Mouse (Mus musculus): Measurements from ENCODE around the gene Akain1.

- TF ChIP-seq CTCF (IDR thresholded peaks at IDR 0.05): no peak
- TF ChIP-seq EP300 (IDR thresholded peaks at IDR 0.05): no peak
These were observed 17.5 kb upstream of the Akain1 start for GRCm38 (mm10) chr17:69421592-69421991.
